ENCODE assay signal across 12 mouse cellular contexts in genomic region chr11:117098784-117099183, GRCm38 (mm10). TPM values are rescaled to one million over a fixed set of nuclear protein-coding genes. Genes with fewer than 3 reads are reported as not detected.
DNase-seq lines count a peak whose midpoint lies in the region; ATAC-seq and TF ChIP-seq lines count a peak whose summit lies in the region.
"Had no signal": no experiment of that assay in that cellular context is flagged by ENCODE, and none has a peak within 500 bp of the region (broad histone marks: within the 10 kb centered on the region; RNA-seq: fewer than 3 reads in every experiment).

No protein-coding gene starts in this region.

- H3K4me1 ChIP-seq in heart, postnatal 0 days (ENCODE audit: control insufficient read depth, insufficient read depth), result peaks cover 48% of the 10 kb centered on the region
- peaks cover 25% of the 10 kb centered on the region for H3K4me1 ChIP-seq in lung, embryonic 16.5 days (replicated peaks; ENCODE audit: control insufficient read depth, insufficient read depth, low read length)
- peaks cover 53% of the 10 kb centered on the region for H3K4me1 ChIP-seq in embryonic facial prominence, embryonic 15.5 days
- peaks cover 16% of the 10 kb centered on the region for H3K4me1 ChIP-seq in stomach, embryonic 16.5 days (ENCODE audit: control insufficient read depth, insufficient read depth, low read length)

- TF ChIP-seq CTCF in heart, postnatal 0 days (IDR thresholded peaks at IDR 0.05; ENCODE audit: low read depth), result no peak

- no peak for DNase-seq in heart, postnatal 0 days (ENCODE audit: low spot score)
- no peak for DNase-seq in heart, adult 8-10 months (ENCODE audit: low spot score)
- no peak for DNase-seq in lung, postnatal 36 days
- no peak for DNase-seq in spleen, postnatal 14 days (ENCODE audit: low spot score in 2 of 2)
- DNase-seq: adrenal gland, postnatal 10 days; cerebellum, adult 2 months; midbrain, embryonic 14.5 days had no signal

- no peaks in the 10 kb centered on the region for H3K9me3 ChIP-seq in heart, postnatal 0 days (replicated peaks; ENCODE audit: control insufficient read depth, low read length)
- H3K9me3 ChIP-seq in lung, embryonic 16.5 days (ENCODE audit: control insufficient read depth, low read length), result no peaks in the 10 kb centered on the region
- no peaks in the 10 kb centered on the region for H3K9me3 ChIP-seq in embryonic facial prominence, embryonic 15.5 days (replicated peaks)
- no peaks in the 10 kb centered on the region for H3K9me3 ChIP-seq in stomach, embryonic 16.5 days (replicated peaks; ENCODE audit: control insufficient read depth, low read length)
- H3K9me3 ChIP-seq: limb, embryonic 12.5 days; liver, embryonic 15.5 days had no signal

- no peak for ATAC-seq in heart, postnatal 0 days (ENCODE audit: insufficient read depth, low read depth)
- no peak for ATAC-seq in lung, embryonic 16.5 days (ENCODE audit: low read depth)
- no peak for ATAC-seq in embryonic facial prominence, embryonic 15.5 days (ENCODE audit: insufficient number of reproducible peaks, low FRiP score, low TSS enrichment, low read depth)
- ATAC-seq in stomach, embryonic 16.5 days (ENCODE audit: insufficient read depth, low FRiP score), result no peak

- no peaks in the 10 kb centered on the region for H3K27me3 ChIP-seq in heart, postnatal 0 days (ENCODE audit: control insufficient read depth, insufficient read depth, low read length)
- no peaks in the 10 kb centered on the region for H3K27me3 ChIP-seq in lung, embryonic 16.5 days (ENCODE audit: control insufficient read depth, insufficient read depth, low read depth, low read length)
- no peaks in the 10 kb centered on the region for H3K27me3 ChIP-seq in embryonic facial prominence, embryonic 15.5 days
- no peaks in the 10 kb centered on the region for H3K27me3 ChIP-seq in stomach, embryonic 16.5 days (ENCODE audit: control insufficient read depth, insufficient read depth, low read length)
- H3K27me3 ChIP-seq: limb, embryonic 12.5 days had no signal

- no peak overlapping the region for H3K4me3 ChIP-seq in heart, postnatal 0 days (ENCODE audit: low read depth, low read length)
- no peak overlapping the region for H3K4me3 ChIP-seq in lung, embryonic 16.5 days (ENCODE audit: low read length)
- H3K4me3 ChIP-seq in embryonic facial prominence, embryonic 15.5 days (replicated peaks), result no peak overlapping the region
- H3K4me3 ChIP-seq in stomach, embryonic 16.5 days (replicated peaks; ENCODE audit: low read length), result no peak overlapping the region
- H3K4me3 ChIP-seq: limb, embryonic 12.5 days; liver, embryonic 15.5 days had no signal

- peak overlapping the region; percentile 85 for H3K27ac ChIP-seq in heart, postnatal 0 days (ENCODE audit: low read depth)
- H3K27ac ChIP-seq in lung, embryonic 16.5 days (ENCODE audit: low read length), result peak overlapping the region; percentile 50
- H3K27ac ChIP-seq in embryonic facial prominence, embryonic 15.5 days (replicated peaks), result peak overlapping the region; percentile 58
- peak overlapping the region; percentile 39; the same call in 1 of the 2 replicates for H3K27ac ChIP-seq in stomach, embryonic 16.5 days (ENCODE audit: low read length)
- H3K27ac ChIP-seq: limb, embryonic 12.5 days; liver, embryonic 15.5 days had no signal

- no peak overlapping the region for H3K4me2 ChIP-seq in heart, postnatal 0 days (ENCODE audit: low read depth, low read length)
- H3K4me2 ChIP-seq in lung, embryonic 16.5 days (ENCODE audit: low read depth, low read length), result no peak overlapping the region
- no peak overlapping the region for H3K4me2 ChIP-seq in embryonic facial prominence, embryonic 15.5 days (replicated peaks)
- H3K4me2 ChIP-seq in stomach, embryonic 16.5 days (ENCODE audit: low read depth, low read length), result no peak overlapping the region
- H3K4me2 ChIP-seq: limb, embryonic 12.5 days; liver, embryonic 15.5 days had no signal

- no peak overlapping the region for H3K9ac ChIP-seq in heart, postnatal 0 days (replicated peaks; ENCODE audit: low read depth, low read length)
- H3K9ac ChIP-seq in lung, embryonic 16.5 days (ENCODE audit: low read length), result 0 out of 2 replicates have a peak overlapping the region, but pooled peaks have one; percentile 9
- H3K9ac ChIP-seq in embryonic facial prominence, embryonic 15.5 days, result no peak overlapping the region
- H3K9ac ChIP-seq in stomach, embryonic 16.5 days (ENCODE audit: low read length), result no peak overlapping the region
- H3K9ac ChIP-seq: limb, embryonic 12.5 days; liver, embryonic 15.5 days had no signal

- no peak for TF ChIP-seq EP300 in heart, postnatal 0 days (IDR thresholded peaks at IDR 0.05; ENCODE audit: low read depth)

- WGBS in heart, postnatal 0 days, result 70% methylated on average over 3 of the region's 3 CpGs
- WGBS in lung, embryonic 16.5 days, result 58% methylated on average over 3 of the region's 3 CpGs
- WGBS in embryonic facial prominence, embryonic 15.5 days, result 62% methylated on average over 3 of the region's 3 CpGs
- WGBS in stomach, embryonic 16.5 days, result 66% methylated on average over 3 of the region's 3 CpGs

- H3K36me3 ChIP-seq in heart, postnatal 0 days (replicated peaks; ENCODE audit: control insufficient read depth, insufficient read depth, low read length), result no peaks in the 10 kb centered on the region
- no peaks in the 10 kb centered on the region for H3K36me3 ChIP-seq in lung, embryonic 16.5 days (ENCODE audit: control insufficient read depth, insufficient read depth, low read length)
- H3K36me3 ChIP-seq in embryonic facial prominence, embryonic 15.5 days, result no peaks in the 10 kb centered on the region
- H3K36me3 ChIP-seq in stomach, embryonic 16.5 days (ENCODE audit: control insufficient read depth, insufficient read depth, low read length), result no peaks in the 10 kb centered on the region
- H3K36me3 ChIP-seq: limb, embryonic 12.5 days; liver, embryonic 15.5 days had no signal

RNA-seq across cellular contexts. Expression of gene Sec14l1, which starts 16.2 kb away (rescaled TPM):
- 62.1 and 71.6 TPM in 2 replicates for total RNA-seq in heart, postnatal 0 days (2014; rRNA removed; ENCODE audit: low replicate concordance)
- 36.4 and 38.0 TPM in 2 replicates for polyA plus RNA-seq in heart, postnatal 0 days (2015; fragmentation: Nextera tagmentation; extraction: Ambion mirVana)
- 10 to 100 TPM; 61.1 to 74.3 (median 69.2) TPM for total RNA-seq in heart, adult 8-10 months (2022)
- 74.5 and 76.5 TPM in 2 replicates for polyA plus RNA-seq in lung, embryonic 16.5 days (2015; fragmentation: Nextera tagmentation; extraction: Ambion mirVana)
- polyA plus RNA-seq in embryonic facial prominence, embryonic 15.5 days (2015; fragmentation: Nextera tagmentation; extraction: Ambion mirVana), result 61.4 and 69.3 TPM in 2 replicates
- polyA plus RNA-seq in stomach, embryonic 16.5 days (2015; fragmentation: Nextera tagmentation; extraction: Ambion mirVana), result 61.7 and 62.5 TPM in 2 replicates
